Mouse (Mus musculus) stomach, embryonic 14.5 days (tissue): ENCODE results near the gene Ncaph. TPM values are rescaled to one million over a fixed set of nuclear protein-coding genes. Genes with fewer than 3 reads are reported as not detected.
"Not testable (repeated sequence)": the region's sequence is repeated elsewhere in the genome, so short reads cannot be mapped to it uniquely, and the experiment has no call there.

Experiments
- ATAC-seq: fragments of 200-750 bp; cut with Nextera tagmentation; 2 replicates; pipeline ENCODE4 v1.8.0; 2017; ENCODE audit warnings: low read depth, moderate TSS enrichment; ENCODE audit not compliant: insufficient number of reproducible peaks, insufficient read depth, low FRiP score
- H3K27ac ChIP-seq: fragments of 300-500 bp; sonication (generic); 2 replicates; pipeline ENCODE4 v1.5.1; 2014; ENCODE audit warnings: mild to moderate bottlenecking, low read length, moderate library complexity, mixed read lengths
- H3K27me3 ChIP-seq: fragments of 300-500 bp; sonication (generic); 2 replicates; pipeline ENCODE4 v1.6.1; 2014; ENCODE audit warnings: low read length, control low read depth, mixed read lengths; ENCODE audit not compliant: control insufficient read depth, insufficient read depth
- H3K36me3 ChIP-seq: fragments of 300-500 bp; sonication (generic); 2 replicates; pipeline ENCODE4 v1.6.1; 2014; ENCODE audit warnings: mild to moderate bottlenecking, control low read depth, low read length, moderate library complexity, mixed read lengths; ENCODE audit not compliant: control insufficient read depth, insufficient read depth
- H3K4me1 ChIP-seq: fragments of 300-500 bp; sonication (generic); 2 replicates; pipeline ENCODE4 v1.6.1; 2014; ENCODE audit warnings: low read length, control low read depth, mixed read lengths; ENCODE audit not compliant: control insufficient read depth, insufficient read depth
- H3K4me2 ChIP-seq: fragments of 300-500 bp; sonication (generic); replicated peaks from 2 replicates; pipeline ENCODE4 v1.6.1; 2014; ENCODE audit warnings: low read depth, low read length, control low read depth
- H3K4me3 ChIP-seq: fragments of 300-500 bp; sonication (generic); 2 replicates; pipeline ENCODE4 v1.5.1; 2014; ENCODE audit warnings: low read depth, low read length, control low read depth
- H3K9ac ChIP-seq: fragments of 300-500 bp; sonication (generic); replicated peaks from 2 replicates; pipeline ENCODE4 v1.6.1; 2014; ENCODE audit warnings: low read depth, mild to moderate bottlenecking, control low read depth, low read length, moderate library complexity, mixed read lengths
- H3K9me3 ChIP-seq: fragments of 300-500 bp; sonication (generic); 2 replicates; pipeline ENCODE4 v1.6.1; 2016; ENCODE audit warnings: low read depth, low read length, control low read depth; ENCODE audit not compliant: control insufficient read depth
- WGBS: fragments of 180-500 bp; shearing (Covaris S2); extraction: QIAGEN DNeasy Blood & Tissue Kit; methylation state at CpG from one replicate; pipeline ENCODE4 v1.1.7; 2014; 5-methylcytosine and 5-hydroxymethylcytosine counted together
- polyA plus RNA-seq: library from polyadenylated mRNA; unstranded; fragments of >200 nt; fragmentation: Nextera tagmentation; extraction: Ambion mirVana; gene quantifications from 2 replicates; pipeline ENCODE4 v1.2.1, GENCODE M21; 2014

The Ncaph gene
- polyA plus RNA-seq = 81.4 and 84.8 TPM in 2 replicates

DNA sequence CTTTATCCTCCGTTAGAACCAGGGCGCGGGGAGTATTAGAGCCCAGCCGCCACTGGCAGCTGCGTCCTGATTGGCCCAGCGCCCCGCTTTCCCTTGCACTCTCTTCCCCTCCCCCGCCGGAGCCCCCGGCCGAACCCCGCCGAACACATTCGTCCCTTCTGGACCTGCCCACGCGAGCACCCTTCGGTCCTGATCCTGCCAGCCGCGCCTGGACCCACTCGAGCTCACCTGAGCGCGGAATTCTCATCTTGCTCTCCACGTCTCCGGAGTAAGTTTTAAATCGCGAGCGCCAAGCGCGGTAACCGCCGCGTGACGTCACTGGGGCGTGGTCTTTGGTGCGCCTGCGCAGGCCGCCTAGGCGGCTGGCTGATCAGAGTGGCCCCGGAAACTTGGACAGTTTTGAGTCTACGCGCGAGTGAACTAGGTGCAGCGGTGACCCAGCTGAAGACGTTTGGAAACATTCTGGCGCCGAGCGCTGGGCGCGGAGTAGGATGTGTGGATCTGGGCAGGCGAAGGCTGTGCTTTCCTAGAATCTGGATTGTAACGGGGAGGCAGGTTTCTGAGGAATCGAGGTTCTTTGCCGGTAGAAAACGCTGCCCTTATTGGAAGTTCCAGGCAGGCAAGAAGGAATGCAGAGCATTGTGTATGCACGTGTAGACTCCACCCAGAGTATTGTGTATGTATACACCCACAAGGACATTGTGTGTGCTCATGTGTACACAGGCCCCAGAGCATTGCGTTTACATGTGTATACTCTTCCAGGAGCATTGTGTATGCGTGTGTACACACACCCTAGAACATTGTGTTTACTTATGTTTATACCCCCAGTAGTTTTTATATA lies at the start of gene Ncaph:
Gene Ncaph (minus strand): TSS at position 334 of the 841 bp plus-strand sequence.
- whole genome bisulfite sequencing = 2% methylated on average over 57 of the region's 57 CpGs

DNA sequence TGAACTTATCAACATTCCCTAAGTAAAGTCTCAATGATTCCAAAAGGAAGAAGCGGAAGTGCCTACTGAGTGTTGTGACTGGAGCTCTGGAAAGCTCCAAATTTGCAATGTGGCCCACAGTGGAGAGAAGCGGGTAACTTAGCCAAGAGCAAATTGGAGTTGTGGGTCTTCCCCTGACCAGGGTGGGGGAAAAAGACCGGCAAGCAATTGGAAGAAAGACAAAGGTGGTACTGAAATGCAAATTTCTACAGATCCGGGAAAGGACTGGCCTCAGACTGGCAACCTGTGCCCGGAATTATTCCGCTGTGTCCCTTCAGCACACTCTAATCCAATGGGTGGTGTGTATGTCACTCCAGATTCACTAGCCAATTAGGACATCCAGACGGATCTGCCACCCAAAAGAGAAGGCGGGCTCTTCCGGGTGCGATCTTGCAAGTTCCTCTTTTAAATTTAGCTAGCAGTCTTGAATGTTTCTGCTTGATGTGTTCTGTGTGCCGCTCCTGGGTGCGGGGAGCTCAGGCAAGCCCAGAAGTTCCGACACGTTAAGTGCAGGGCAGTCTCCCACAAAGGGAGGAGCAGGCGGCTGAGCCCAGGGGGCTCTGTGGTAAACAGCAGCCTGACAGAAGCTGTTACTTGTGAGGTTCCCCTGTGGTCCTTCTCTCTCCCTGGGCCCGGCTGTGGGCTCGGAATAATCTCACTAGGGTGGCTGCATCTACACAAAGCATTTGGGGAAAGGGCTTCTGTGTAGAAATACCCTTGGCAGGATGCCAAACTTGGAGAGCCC lies 49.0 kb upstream of the Ncaph start:
- H3K9me3 ChIP-seq = no peaks in the 10 kb centered on the region
- no peaks in the 10 kb centered on the region for H3K4me1 ChIP-seq
- peak overlapping the region; percentile 66 for H3K4me2 ChIP-seq
- WGBS = 2% methylated on average over 17 of the region's 17 CpGs
- ATAC-seq = peak; percentile 99
- H3K27ac ChIP-seq = peak overlapping the region; percentile 84
- no peaks in the 10 kb centered on the region for H3K36me3 ChIP-seq
- peak overlapping the region; percentile 45 for H3K4me3 ChIP-seq
- peak overlapping the region; percentile 45; the same call in 1 of the 2 replicates for H3K9ac ChIP-seq
- no peaks in the 10 kb centered on the region for H3K27me3 ChIP-seq

More for the DNA sequence above, at the start of gene Ncaph:
- Histone ChIP-seq H3K27me3 (no peaks in the 10 kb centered on the region), H3K4me2 (peak within 1 kb of the TSS; percentile 78), H3K9me3 (no peaks in the 10 kb centered on the region), H3K27ac (peak within 1 kb of the TSS; percentile 87), H3K9ac (peak within 1 kb of the TSS; percentile 54), H3K4me1 (peaks cover 22% of the 10 kb centered on the region), H3K36me3 (no peaks in the 10 kb centered on the region), H3K4me3 (peak within 1 kb of the TSS; percentile 46)
- peak; percentile 90 for ATAC-seq

DNA sequence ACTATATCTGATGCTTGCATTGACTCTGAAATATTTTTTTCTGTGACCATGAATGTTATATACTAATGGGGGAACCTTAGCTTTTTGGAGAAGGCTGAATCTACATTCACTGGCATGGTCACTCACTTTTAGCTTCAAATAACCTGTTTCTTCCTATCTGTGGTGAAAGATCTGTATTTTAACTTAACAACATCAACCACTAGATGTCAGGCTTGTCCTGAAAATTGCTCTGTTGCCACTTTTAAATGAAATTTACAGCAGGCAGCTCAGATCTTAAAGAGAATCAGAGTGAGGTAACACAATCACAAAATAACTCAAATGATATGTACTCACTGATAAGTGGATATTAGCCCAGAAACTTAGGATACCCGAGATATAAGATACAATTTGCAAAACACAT lies 32.5 kb upstream of the Ncaph start:
- H3K36me3 ChIP-seq, H3K4me1 ChIP-seq, H3K27ac ChIP-seq, H3K4me2 ChIP-seq, H3K27me3 ChIP-seq, H3K9ac ChIP-seq, ATAC-seq, H3K9me3 ChIP-seq, H3K4me3 ChIP-seq: not testable (repeated sequence)
- WGBS = 9% methylated on average over 1 of the region's 1 CpGs

DNA sequence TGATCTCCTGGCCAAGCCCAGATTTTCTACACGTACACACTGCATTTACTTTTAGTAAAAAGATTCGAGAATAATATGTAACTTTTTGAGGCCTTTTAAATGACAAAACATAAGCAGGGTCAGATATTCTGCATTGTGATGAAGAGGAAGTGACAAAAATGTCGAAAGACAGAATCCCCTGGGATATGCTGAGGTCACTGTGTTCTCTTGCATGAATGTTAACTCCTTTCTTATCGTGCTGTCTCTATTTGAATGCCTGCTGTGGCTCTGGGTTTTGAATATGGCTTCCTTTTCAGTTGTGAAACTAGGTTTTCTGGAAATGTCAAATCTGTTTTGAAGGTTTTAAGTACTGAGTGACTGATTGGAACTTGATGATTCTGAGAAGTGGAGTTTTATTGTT lies 31.9 kb upstream of the Ncaph start:
- Histone ChIP-seq H3K4me3 (no peak overlapping the region), H3K4me1 (no peaks in the 10 kb centered on the region), H3K4me2 (no peak overlapping the region), H3K9me3 (no peaks in the 10 kb centered on the region), H3K9ac (no peak overlapping the region), H3K36me3 (no peaks in the 10 kb centered on the region), H3K27ac (no peak overlapping the region), H3K27me3 (no peaks in the 10 kb centered on the region)
- WGBS = 58% methylated on average over 4 of the region's 4 CpGs
- ATAC-seq = no peak

DNA sequence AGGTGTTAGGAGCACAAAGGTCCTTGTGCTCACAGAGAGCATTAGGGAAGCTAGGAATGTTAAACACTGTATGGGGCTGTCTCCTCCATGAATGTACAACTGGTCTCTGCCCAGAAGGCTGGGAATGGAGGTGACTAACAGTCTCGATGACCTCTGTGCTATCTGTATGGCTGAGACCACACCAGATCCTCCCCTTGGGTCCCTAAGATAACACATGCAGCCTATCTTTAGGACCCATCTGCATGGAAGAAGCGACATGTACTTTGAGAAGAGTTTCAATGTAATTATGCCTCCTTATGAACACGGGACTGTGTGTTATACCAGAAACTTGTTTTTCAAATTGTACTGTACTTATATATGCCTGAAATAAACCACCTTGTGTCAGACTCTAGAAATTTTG lies 11.9 kb upstream of the Ncaph start:
- 79% methylated on average over 3 of the region's 3 CpGs for WGBS
- H3K4me1 ChIP-seq = peaks cover 15% of the 10 kb centered on the region
- peaks cover 7% of the 10 kb centered on the region; the same call in 1 of the 2 replicates for H3K36me3 ChIP-seq
- ATAC-seq = no peak
- H3K4me3 ChIP-seq = no peak overlapping the region
- H3K9me3 ChIP-seq = no peaks in the 10 kb centered on the region
- no peak overlapping the region for H3K4me2 ChIP-seq
- no peak overlapping the region for H3K27ac ChIP-seq
- H3K27me3 ChIP-seq = no peaks in the 10 kb centered on the region
- no peak overlapping the region for H3K9ac ChIP-seq

DNA sequence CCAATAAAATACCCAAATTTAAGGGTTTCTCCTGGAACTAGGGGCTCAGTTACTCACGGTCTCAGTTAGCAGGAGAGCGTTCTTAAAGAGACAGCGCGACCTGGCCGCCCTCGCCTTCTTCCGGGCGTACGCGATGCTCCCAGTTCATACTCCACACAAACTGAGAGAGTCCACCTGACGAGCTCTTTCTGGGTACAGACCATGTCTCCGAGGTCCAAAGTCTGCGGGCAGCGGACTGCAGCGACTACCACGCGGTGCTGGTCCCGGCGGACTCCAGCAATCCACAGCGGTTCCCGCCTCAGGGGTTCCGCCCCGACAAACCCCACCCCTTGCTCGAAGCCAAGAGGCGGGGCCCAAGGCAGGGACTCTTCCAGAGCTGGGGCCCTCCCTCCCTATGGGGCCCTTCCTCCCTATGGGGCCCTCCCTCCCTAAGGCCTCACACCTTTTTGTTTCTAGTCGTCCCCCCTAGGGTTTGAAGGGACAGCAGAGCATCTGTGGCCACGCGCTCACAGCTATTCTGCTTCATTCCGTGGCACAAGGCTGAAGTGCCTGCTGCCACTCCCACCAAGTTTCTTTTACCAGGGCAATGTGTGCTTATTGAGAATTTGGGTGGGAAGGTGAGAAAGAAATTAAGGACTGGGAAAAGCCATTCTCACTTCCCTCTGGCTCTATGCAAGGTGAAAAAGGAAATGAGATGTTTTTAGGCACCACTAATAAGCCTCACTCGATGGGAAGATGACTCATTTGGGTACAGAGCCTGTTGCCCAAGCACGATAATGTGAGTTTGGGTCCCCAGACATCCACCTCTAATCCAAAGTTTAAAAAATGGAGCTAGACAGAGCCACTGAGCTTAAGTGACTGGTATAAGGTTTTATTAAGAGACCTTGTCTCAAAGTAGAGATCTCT lies 9.7 kb upstream of the Ncaph start, which contains the start of gene Itpripl1:
Gene Itpripl1 (minus strand): TSS at position 285 of the 906 bp plus-strand sequence.
- Histone ChIP-seq H3K9ac (peak within 1 kb of the TSS; percentile 46), H3K36me3 (peaks cover 11% of the 10 kb centered on the region; the same call in 1 of the 2 replicates), H3K4me2 (peak within 1 kb of the TSS; percentile 93), H3K9me3 (no peaks in the 10 kb centered on the region), H3K27ac (no peak within 1 kb of the TSS), H3K4me3 (peak within 1 kb of the TSS; percentile 64), H3K4me1 (peaks cover 15% of the 10 kb centered on the region), H3K27me3 (no peaks in the 10 kb centered on the region)
- ATAC-seq = peak; percentile 96
- WGBS = 3% methylated on average over 31 of the region's 31 CpGs

DNA sequence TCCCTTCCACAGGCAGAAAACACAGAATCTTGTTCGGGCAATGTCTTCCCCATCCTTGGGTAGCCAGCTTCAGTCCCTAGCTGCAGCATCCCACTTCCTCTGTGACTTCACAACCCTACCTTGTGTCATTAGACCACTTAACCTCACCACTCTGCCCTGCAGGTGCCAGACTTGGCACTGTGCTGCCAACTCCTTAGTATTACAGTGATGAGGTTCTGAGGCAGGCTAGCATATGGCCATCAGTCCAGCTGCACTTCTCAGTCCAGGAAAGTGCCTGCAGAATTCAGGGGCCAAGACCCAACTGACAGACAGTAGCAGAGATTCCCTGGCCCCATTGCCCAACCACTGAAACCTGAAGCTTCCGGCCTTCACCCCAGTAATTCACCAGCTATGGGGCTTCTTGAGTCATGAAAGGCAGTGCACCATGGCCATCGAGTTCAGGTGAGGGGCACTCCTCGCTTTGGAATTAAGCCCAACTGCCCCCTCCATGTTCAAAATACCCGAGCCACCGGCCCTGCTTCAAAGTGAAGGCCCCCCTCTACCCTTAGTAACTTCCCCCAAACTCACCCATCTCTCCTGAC lies 8.9 kb upstream of the Ncaph start:
- Histone ChIP-seq H3K4me2 (peak overlapping the region; percentile 93), H3K36me3 (peaks cover 11% of the 10 kb centered on the region; the same call in 1 of the 2 replicates), H3K9me3 (no peaks in the 10 kb centered on the region), H3K9ac (peak overlapping the region; percentile 46), H3K4me3 (peak overlapping the region; percentile 64), H3K4me1 (peaks cover 15% of the 10 kb centered on the region), H3K27me3 (no peaks in the 10 kb centered on the region), H3K27ac (no peak overlapping the region)
- 10% methylated on average over 6 of the region's 6 CpGs for WGBS
- no peak for ATAC-seq
